Mouse (Mus musculus) cerebellum, postnatal 10 days (tissue): ENCODE data around the gene Btnl6.
"Not testable (repeated sequence)": the region's sequence is repeated elsewhere in the genome, so short reads cannot be mapped to it uniquely, and the experiment has no call there.

ENCODE experiments used
- DNase-seq, 2 experiments: peaks; one replicate each; pipeline ENCODE4 v3.0.0; 2021; ENCODE audit warnings: mixed read lengths in 2 of 2

Gene Btnl6

GRCm38 (mm10) chr17:34496539-34496938 is 20.6 kb downstream of the Btnl6 start:
- DNase-seq: no peak

DNA sequence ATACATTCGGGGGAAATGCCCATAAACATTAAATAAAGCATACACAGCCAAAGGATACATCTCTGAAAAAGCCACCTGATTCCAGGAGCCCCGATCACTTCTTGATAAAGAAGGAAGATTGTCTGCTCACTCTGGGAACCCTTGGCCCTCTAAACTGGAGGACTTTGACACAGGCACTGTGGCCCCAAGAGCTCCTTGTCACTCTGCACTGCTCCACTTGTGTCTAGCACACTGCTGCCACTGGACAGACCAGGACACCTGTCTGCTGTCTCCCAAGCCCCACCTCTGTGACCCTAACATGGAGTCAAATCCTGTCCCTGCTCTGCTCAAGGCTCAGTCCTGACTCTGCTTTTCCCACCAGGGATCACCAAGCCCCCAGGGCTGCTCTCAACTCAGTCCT is 22.0 kb downstream of the Btnl6 start:
- DNase-seq: not testable (repeated sequence)

DNA sequence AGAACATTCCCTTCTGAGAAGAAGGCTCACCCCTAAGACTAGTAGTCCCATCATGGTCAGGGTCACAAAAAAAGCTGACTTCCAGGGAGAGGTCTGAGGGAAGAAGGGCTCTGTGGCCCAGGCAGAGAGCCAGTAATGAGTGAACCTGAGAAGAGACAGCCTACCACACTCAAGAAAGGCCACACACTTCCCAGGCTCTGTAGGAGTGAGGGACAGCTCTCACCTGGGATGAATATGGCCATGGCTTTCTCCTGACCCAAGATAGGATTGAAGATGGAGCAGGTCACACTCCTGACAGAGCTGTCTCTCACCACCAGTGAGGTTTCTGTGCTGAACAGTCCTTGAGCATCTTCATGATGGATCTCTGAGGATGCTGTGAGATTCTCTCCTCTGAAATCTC is 24.4 kb downstream of the Btnl6 start:
- DNase-seq: no peak

GRCm38 (mm10) chr17:34477238-34478013 is 39.7 kb downstream of the Btnl6 start, which contains the start of gene Btnl4:
Gene Btnl4 (minus strand): TSS chr17:34477318.
- DNase-seq: not testable (repeated sequence)

DNA sequence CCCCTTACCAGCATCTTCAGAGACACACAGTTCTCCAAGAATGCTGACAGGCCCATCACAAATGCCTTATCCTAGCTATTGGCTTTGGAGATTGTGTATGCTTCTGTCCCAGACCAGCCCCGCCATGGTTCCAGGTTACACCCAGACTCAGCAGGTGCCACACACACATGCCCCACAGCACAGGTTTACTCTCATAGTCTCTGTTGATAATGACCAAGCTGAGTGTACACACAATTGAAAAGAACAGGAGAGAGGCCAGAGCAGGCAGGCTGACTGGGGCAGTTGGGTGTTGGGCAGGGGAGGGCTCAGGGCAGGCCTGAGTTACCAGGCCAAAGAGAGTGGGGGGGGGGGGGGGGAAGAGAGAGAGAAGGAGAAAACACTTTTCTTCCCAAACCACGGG is 40.7 kb downstream of the Btnl6 start:
- no peak for DNase-seq

DNA sequence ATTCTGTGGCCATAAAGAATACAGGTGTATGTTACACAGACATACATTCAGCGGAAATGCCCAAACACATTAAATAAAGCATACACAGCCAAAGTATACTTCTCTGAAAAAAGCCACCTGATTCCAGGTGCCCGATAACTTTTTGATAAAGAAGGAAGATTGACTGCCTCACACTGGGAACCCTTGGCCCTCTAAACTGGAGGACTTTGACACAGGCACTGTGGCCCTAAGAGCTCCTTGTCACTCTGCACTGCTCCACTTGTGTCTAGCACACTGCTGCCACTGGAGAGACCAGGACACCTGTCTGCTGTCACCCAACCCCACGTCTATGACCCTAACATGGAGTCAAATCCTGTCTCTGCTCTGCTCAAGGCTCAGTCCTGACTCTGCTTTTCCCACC is 42.1 kb downstream of the Btnl6 start:
- no peak for DNase-seq

- no peak for DNase-seq
Observed at GRCm38 (mm10) chr17:34470491-34470890, 46.7 kb downstream of the Btnl6 start.

- not testable (repeated sequence) for DNase-seq
Observed at GRCm38 (mm10) chr17:34465906-34466305, 51.2 kb downstream of the Btnl6 start.

DNA sequence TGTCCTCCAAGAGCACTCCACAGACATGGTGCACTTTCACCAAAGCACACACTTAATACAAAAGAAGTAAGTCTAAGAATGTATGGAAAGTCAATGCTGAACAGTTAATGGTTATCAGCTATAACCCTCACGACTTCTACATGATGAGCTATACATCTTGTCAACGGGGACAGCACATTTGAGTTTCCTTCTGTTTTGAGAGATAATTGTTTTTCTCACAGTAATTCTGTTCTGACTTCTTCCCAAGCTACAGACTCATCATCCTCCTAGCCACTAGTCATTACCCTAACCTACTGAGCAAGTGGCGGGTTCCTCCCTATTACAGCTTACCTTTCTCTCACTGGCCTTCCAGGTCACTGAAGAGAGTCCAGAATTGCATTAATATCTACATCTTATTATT is 57.9 kb downstream of the Btnl6 start:
- no peak for DNase-seq
